Mouse (Mus musculus) hematopoietic stem cell, adult 5-6 weeks (primary cell): ENCODE results near the gene Lpp. TPM values are rescaled to one million over a fixed set of nuclear protein-coding genes. Genes with fewer than 3 reads are reported as not detected.

Source experiments
- ATAC-seq, 2 experiments: fragments of 125-278 bp in 1 of 2; replicated peaks in 1 of 2; 2 replicates each; pipeline ENCODE4 v1.8.0; 2016 to 2017; ENCODE audit warnings: inconsistent platforms in 2 of 2, mild to moderate bottlenecking in 2 of 2, moderate number of reproducible peaks in 2 of 2, low read depth in 1 of 2, moderate TSS enrichment in 1 of 2; ENCODE audit not compliant: low FRiP score in 2 of 2, poor library complexity in 2 of 2, severe bottlenecking in 2 of 2, insufficient read depth in 1 of 2, low TSS enrichment in 1 of 2
- total RNA-seq: library from RNA; stranded (forward); fragments of 172-1452, 232-1000 nt; gene quantifications from 2 replicates; pipeline ENCODE4 v1.2.3, GENCODE M21; 2017

Gene Lpp
- total RNA-seq, 1 experiment from 2014 or later, result 10.6 TPM

DNA sequence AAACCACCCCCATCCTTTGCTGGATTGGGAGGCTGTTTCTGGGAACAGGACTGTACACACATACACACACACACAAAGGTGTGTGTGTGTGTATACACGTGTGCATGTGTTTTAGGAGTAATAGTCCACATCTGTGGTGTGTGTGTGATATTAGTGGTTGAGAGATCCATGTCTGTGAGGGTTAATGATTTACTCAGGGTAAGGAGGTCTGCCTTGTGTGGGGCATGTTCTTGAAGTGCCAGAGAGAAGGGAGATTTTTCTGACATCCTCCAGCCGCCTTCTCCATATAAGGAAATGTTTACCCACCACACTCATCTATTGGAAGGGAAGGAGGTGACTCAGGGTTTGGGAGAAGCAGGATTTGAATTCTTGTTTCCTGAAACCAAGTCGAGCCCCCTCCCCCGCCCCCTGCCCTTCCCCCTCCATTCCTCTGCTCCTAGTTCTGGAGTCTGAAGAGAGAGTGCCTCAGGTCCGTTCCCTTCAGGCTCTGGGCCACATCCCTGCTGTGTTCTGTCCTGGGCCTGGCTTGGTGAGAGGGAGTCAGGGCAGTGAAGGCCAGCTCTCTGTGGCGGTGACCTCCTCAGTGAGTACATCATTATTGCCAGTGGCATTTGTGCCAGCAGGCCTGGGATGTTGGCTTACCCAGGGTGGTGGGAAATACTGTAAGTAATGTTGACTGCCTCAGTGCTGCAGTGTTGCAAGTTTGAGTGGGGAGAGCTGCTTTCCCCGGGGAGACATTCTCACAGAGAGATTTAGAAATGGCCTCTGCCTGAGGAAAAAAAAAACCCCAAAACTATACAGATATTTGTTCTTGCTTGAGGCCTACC is 54.6 kb downstream of the Lpp start:
- no peak for ATAC-seq

DNA sequence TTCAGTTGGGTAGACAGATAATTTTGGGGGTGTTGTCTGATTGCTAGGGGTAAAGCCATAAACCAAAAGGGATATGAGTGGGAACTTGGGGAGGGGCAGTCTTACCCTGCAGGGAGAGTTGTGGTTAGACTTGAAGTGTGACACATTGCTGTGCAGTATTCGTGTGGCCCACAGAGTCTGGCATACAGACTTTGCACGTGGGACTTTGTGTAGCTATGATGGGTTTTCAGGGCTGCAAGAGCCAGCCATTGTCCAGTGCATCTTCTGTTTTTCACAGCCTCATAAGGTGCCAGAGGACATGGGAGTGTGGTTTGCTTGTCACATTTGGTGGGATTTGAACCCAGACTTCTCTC is 55.2 kb downstream of the Lpp start:
- ATAC-seq, result peak in 1 of 2 experiments; percentile 27; a peak in 1 of 4 replicates

DNA sequence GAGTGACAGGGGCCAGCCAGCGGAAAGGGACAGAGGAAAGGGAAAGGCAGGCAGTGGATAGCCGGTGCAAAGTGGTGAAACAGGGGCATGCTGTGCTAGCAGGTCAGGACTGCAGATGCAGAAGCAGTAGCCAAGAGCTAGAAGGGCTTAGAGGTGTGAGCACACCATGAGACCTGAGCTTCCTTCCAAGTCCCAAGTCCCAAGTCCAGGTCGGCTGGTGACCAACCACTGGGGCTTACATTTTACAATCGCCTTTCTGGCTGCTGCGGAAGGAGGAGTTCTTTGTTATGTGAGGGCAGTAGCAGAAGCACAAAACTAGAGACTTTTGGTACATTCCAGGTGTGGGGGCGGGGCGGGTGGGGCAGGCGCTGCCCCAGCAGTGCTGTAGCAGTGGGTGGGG is 56.5 kb downstream of the Lpp start:
- ATAC-seq, result no peak

DNA sequence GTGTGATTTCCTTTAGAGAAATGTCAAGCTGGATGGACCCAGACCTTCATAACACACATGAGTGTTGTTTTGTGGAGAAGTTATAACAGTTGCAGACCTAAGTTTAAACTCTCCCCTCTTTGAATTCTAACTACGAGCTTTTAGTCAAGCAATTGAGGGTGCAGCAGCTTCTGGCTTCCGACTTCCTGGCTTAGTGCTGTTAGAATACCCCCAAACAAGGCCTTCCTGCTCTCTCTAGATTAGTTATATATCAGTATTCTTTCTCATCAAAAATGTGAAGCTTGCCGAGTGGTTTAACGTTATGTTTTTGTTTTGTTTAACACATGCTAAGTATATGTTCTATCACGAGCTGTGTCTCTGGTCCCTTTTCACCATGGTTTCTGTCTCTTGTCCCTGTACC is 56.9 kb downstream of the Lpp start:
- ATAC-seq, result no peak

DNA sequence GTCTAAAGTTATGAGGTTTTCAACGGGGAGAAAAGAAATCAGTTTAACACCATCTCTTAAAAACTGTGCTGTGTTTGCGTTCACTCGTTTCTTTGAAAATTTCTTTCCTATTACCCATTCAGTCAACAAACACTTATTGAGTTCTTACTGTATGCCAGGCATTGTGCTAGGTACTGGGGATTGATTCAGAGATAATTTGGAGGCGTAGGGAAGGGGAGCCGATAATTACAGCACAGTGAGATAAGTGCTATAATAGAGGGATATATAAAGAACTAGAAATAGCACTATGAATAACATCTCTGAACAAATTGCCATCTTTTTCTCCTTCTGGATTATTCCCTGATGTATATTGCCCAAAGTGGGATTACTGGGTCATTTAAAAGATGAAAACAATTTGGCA is 57.8 kb downstream of the Lpp start:
- ATAC-seq, result no peak

DNA sequence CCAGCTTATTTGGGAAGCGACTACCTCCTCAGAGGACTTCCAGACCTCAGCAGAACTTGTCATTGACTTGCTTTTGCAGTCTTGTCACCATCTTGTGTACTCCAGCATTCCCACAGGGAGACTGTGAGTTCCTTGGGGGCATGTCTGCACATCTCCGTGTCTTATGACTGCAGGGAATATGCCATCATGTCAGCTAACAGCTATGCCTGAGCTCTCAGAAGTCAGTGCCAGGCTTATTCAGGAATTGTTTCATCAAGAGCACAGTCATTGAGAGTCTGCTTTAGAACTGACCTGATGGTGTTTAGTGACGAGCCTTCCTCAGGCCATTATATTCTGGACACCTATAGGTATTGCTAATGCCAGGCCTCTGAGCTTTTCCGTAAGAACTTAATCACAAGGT is 60.2 kb downstream of the Lpp start:
- ATAC-seq, result no peak

DNA sequence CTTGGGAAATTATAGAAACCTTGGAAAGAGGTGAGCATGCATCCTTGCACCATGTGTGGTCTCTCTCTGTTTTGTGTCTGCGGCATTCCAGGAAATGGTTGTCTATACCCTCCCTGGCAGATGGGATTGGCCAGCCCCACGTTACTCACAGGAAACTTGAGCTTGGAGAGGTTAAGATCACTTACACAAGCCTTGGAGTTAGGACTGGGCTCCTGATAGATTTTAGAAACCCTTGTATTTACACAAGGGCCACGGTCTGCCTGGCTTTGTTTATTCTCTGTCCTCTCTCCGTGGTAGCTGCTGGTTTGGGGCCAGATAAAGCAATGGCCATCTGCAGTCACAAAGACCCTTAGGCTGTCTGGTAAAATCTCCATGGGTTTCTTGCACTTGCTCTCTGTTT is 61.2 kb downstream of the Lpp start:
- no peak for ATAC-seq

DNA sequence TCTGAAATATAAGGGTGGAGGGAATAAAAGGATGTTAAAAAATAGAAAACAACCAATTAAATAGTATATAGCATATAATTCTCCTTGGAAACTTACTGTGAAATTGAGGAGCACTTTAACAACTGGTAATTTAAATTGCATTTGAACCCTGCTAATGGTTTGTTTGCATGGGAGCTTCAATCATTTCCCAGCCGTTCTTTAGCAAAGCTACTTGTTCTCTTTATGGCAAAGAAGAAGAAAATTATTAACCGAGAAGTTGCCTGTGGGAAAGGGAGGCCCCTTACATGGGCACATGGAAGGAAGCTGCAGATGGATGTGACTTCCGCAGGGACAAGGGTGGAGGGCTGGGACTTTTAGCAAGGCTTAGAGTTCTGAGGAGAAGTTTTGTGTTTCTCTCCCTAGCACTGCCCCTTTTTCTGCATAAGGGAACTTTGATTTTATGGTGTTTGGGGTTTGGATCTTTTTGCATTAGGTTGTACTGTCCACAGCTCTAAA is 62.1 kb downstream of the Lpp start:
- ATAC-seq, result no peak

DNA sequence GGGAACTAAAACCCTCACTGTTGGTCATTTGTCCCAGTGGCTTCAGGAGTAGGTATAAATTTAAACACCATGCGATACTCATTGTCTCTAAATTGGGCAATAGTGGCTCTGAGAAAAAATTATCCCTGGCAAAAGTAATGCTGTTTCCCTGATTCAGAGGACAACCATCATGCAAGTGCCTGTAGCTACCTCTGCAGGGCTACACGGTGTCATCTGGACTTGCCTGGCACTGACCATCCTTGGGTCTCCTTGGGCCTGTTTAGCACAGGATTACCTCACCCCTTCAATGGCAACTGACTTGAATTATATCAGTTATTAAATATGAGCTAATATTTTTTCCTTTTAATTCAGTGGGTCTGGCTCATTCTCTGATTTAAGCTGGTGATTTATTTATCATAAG is 70.5 kb downstream of the Lpp start:
- no peak for ATAC-seq

DNA sequence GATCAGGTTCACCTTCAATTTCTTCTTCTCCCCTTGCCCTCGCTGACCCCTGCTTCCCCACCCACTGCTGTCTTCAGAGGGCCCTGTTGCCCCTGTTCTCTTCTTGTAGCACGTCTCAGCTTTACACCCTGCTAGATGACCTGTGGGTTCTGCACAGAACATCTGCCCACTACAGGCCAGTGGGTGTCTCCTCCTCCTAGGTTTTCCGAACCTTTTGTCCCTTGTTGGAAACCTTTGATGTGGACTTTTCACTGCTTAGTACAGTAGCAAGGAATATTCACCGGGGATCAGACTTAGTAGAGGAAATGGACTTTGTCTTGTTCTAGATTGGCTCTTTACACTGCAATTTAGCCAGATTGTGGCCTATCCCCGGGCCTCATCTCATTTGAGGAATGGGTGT is 71.1 kb downstream of the Lpp start:
- ATAC-seq, result no peak

DNA sequence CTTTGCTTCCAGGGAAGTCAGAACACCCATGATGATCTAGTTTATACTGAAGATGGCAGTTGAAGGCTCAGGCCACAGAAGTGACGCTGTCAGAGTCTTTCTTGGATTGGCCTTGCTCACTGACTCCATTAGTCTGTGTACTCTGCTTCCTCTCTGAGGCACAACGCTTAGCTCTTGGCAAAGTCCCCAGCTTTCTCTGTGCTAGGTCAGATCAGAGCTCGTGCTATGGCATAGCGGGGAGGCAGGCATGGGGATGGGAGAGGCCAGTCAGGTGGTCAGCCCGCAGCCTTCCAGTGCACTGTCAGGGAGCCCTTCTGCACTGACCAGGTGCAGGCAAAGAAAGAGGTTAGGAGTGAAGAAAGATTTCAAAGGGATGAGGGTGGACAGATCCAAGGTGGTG is 72.3 kb downstream of the Lpp start:
- ATAC-seq, result no peak

DNA sequence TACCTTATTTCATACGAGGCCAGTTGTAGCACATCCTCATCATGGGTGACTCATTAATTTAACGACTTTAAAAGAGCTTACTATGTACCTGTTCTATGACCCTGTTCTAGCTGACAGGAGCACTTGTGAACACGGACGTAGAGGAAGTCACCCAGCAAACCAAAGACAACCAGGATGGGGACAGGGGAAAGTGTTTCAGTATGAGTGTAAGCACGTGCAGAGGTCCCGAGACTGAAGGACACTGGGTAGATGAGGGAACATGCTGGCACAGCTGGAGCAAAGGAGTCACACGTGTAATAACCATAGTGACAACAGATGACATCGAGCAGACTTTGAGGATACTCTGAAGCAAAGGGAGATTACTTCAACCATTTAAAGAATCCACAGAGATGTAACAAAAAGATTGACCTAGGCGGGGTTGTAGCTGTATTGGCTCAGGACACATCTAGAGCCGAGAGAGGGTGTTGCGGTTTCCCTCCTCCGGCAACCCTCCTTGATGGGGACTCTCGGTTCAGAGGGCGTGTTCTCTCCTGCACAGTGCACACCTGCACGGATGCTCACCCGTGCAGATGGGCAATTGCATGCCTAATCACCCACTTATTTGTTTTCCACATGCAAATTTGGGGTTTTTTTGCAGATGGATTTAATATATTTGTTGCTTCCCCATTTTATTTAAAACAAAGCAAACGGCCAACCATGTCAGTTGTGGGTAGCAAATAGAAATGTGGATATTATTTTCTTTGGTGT is 74.4 kb downstream of the Lpp start:
- ATAC-seq, result no peak

DNA sequence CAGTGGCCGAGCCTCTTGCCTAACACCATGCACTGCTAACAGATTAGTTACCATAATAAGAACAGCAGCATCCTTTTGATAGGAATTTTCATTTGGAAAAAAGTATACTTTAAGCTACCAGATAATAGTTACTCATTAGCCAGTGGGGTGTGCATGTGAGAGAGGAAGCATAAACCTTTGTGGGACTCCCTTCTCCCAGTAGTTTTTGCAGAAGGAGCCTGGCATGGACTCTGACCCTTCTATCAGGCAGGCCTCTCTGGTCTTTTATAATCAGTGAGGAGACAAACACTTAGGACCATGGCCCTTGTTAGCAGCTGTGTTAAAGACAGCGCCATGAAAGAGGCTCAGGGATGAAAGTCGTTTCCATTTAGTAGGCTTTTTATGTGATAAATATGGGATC is 76.0 kb downstream of the Lpp start:
- ATAC-seq, result no peak

DNA sequence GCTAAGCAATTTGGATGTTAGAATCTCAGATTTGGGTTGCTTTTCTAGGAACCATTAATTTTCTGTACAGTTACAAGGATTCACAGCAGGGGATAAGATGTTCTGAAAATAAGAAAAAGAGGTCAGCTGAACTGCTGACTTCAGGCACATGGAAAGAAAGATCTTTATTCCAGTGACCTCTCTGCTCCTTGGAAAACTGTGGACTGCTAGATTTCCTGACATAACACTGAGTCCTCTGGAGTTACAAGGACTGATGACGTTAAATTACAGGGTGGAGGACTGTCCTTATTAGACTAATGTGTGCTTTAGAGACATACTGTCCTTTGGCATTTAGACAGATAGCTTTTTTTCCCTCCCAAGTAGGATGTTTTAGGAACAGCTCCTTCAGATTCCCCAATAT is 77.3 kb downstream of the Lpp start:
- no peak for ATAC-seq

DNA sequence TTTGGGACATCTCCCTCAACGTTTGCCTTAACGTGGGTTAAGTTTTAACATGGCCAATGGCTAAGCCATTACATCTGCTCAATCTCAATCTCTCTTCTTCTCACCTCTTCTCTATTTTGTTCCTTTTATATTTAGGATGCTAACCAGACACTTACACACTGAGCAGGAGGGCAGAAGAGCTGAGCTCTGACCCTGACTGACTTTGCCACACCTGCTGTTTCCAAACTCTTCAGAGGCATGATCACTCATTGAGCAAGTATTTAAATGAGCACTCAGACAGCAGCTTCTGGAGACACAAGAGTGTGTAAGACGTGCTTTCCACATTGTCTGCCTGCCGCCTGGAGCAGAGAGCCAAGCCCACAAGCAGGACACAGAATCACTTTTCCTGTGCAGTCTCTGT is 77.7 kb downstream of the Lpp start:
- no peak for ATAC-seq

DNA sequence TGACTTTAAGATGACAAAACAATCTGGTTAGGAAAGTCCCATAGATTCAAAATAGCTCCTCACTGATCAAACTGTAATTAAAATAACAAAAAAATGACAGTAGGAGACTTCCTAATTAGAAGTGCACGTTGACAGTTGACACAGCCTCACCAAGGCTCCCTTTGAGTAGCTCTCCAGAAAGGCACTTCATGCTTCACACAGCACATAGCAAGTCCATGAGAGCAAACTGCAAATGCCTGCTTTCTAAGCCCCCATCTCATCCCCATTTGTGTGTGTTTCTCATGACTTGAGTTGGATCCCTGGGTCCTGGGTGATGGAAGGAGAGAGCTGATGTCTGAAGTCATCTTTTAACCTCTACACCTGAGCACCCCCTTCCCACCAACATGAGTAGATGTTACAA is 78.5 kb downstream of the Lpp start:
- no peak for ATAC-seq

DNA sequence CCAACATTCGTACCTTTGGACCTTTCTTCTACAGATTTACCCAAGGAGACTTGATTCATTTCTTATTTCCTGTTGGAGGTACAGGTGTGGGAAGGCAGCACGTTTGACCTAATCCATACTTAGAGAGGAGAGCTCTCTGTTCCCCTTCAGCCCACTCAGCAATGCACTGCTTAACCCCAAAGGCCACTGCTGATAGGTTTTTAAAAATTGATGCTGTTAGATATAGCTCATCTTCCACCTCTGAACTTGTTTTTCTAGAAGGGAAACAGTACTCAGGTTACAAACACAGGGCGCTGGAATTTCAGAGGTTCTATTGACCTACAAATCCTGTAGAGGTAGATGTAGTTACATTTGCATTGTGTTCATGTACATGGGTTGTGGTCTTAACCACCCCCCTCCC is 80.7 kb downstream of the Lpp start:
- no peak for ATAC-seq

DNA sequence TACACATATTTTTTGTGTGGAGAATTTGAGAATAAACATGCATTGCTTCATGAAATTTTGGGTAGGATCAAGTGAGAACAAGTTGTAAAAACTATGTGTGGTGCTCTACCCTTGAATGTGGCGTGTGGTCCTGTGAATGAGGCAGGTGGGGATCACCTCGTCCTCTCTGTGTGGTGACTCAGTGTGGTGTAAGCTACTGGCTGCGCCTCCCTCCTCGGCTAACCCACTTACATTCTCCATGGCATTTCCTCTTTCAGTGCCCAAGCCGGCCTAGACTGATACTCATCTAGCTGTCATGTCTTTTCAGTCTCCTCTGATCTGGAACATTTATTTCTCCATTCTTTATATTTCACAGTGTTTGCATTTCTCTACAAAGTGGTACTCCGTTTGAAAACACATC is 81.5 kb downstream of the Lpp start:
- peak; percentile 71 to 72 for ATAC-seq
